Mouse (Mus musculus) forebrain, embryonic 16.5 days (tissue): Measurements from ENCODE around the gene Gm10320. TPM values are rescaled to one million over a fixed set of nuclear protein-coding genes. Genes with fewer than 3 reads are reported as not detected.

Experiments
- polyA plus RNA-seq: library from polyadenylated mRNA; unstranded; fragments of >200 nt; fragmentation: Nextera tagmentation; extraction: Ambion mirVana; gene quantifications from 2 replicates; pipeline ENCODE4 v1.2.1, GENCODE M21; 2015

The Gm10320 gene
- polyA plus RNA-seq, 1 experiment from 2014 or later = 1.3 TPM

Other genes starting within 250 kb of the Gm10320 start
- gene Utp15, start 229.0 kb downstream of the Gm10320 start, polyA plus RNA-seq = 37.3 and 38.9 TPM in 2 replicates
- gene Ankra2, start 228.9 kb downstream of the Gm10320 start, polyA plus RNA-seq = 55.9 and 65.2 TPM in 2 replicates
- not detected in 2 replicates for gene Gm21976, start 212.1 kb downstream of the Gm10320 start, polyA plus RNA-seq
- gene Btf3, start 175.0 kb downstream of the Gm10320 start, polyA plus RNA-seq = 536 and 561 TPM in 2 replicates
- 0.46 and 0.50 TPM in 2 replicates for gene Foxd1, start 137.8 kb downstream of the Gm10320 start, polyA plus RNA-seq
- not detected in 2 replicates for gene Tmem174, start 145.4 kb upstream of the Gm10320 start, polyA plus RNA-seq
- gene Tmem171, start 202.8 kb upstream of the Gm10320 start, polyA plus RNA-seq = not detected in 2 replicates